In genomic region chr10:127570937-127571641, GRCm38 (mm10) we compare ENCODE assay signal across 1 mouse cellular context.
TF ChIP-seq lines count a peak whose summit lies in the region.

No protein-coding gene starts in this region.

TF ChIP-seq in myocyte, 11 proteins besides CTCF, POLR2A, EP300 and RAD21 (continued from another document):
- no peak for TF ChIP-seq TCF3 (IDR thresholded peaks at IDR 0.05; ENCODE audit: insufficient read length, low read depth)
- TF ChIP-seq TCF12 (IDR thresholded peaks at IDR 0.05; ENCODE audit: insufficient read depth, poor library complexity, severe bottlenecking), result no peak
- no peak for TF ChIP-seq CEBPB (IDR thresholded peaks at IDR 0.05; ENCODE audit: insufficient read depth, poor library complexity, severe bottlenecking)
- no peak for TF ChIP-seq E2F4 (IDR thresholded peaks at IDR 0.05; ENCODE audit: insufficient read depth)
TF ChIP-seq in myocyte: peak in this region for 0.
